Mouse (Mus musculus) olfactory bulb, adult 2 months (tissue): Measurements from ENCODE around the gene Lrrc46.

Experiments
- CTCF ChIP-seq: fragments of 200-500 bp; IDR thresholded peaks from 2 replicates; pipeline ENCODE4 v1.5.1; 2012; ENCODE audit warnings: low read depth, mild to moderate bottlenecking, low read length, moderate library complexity; ENCODE audit not compliant: insufficient read depth
- POLR2A ChIP-seq: fragments of 200-500 bp; IDR thresholded peaks from 2 replicates; pipeline ENCODE4 v1.6.1; 2012; ENCODE audit warnings: mild to moderate bottlenecking, low read depth, low read length, moderate library complexity; ENCODE audit not compliant: insufficient read depth

DNA sequence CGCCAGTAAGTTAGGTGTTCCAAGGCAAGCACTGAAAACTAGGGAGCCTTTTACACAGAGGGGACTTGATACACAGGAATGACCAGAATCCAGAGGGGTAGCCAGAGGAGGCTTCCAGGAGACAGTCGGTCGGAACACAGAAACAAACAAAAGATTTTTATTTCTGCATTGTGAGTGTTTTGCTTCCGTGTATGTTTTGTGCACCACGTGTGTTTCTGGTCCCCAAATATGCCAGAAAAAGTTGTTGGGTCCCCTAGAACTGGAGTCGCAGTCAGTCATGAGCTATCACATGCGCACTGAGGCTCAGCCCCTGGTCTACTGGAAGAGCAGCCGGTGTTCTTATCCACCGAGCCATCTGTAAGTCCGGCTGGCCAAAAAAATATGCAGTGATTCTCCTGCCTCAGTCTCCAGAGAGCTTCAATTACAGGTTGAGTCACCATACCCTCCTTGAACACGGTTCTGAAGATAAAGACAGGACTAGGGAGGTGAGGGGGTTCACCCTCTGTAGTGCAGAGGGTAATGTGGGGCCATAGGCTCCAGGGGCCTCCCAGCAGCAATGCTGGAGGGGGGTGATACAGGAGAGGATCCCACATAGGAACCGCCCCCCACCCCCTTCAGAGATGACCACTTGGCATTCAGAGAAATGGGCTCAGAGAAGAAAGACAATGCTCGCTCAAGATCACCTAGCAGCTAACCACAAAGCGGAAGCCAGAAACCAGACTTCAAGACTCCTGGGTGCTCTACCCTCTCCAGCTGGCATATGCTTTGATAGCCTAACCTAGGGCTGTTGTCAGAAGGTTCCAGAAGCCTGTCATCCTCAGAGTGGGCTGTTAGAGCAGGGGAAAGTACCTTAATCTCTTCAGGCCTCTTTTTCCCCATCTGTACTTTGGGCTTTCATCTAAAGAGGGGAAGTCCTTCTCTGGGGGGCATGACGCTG is 45.1 kb downstream of the Lrrc46 start:
- TF ChIP-seq POLR2A, result no peak
- no peak for TF ChIP-seq CTCF
